Mouse (Mus musculus) layer of hippocampus, adult 11-12 months (tissue): ENCODE measurements around the gene Phf13.

Experiments
- DNase-seq: peaks from one replicate; pipeline ENCODE4 v3.0.0; 2022; ENCODE audit warnings: low spot score

Phf13 gene

GRCm38 (mm10) chr4:151992091-151992490, 4.0 kb downstream of the Phf13 start:
- DNase-seq, result no peak

GRCm38 (mm10) chr4:151989110-151989488, 7.0 kb downstream of the Phf13 start:
- DNase-seq, result no peak

GRCm38 (mm10) chr4:151988342-151989109, 7.5 kb downstream of the Phf13 start, which contains the start of gene Thap3:
TSS of gene Thap3 (minus strand) at chr4:151988997.
- DNase-seq, result peak; percentile 78

GRCm38 (mm10) chr4:151988014-151988341, 8.1 kb downstream of the Phf13 start:
- DNase-seq, result no peak

- DNase-seq, result no peak
Observed at GRCm38 (mm10) chr4:151986650-151987049, 9.4 kb downstream of the Phf13 start.

- no peak for DNase-seq
Observed at GRCm38 (mm10) chr4:151985886-151986285, 10.2 kb downstream of the Phf13 start.

GRCm38 (mm10) chr4:151983560-151983959, 12.5 kb downstream of the Phf13 start:
- DNase-seq, result no peak

GRCm38 (mm10) chr4:151983043-151983442, 13.0 kb downstream of the Phf13 start:
- no peak for DNase-seq

- DNase-seq, result peak; percentile 86
Observed at GRCm38 (mm10) chr4:151981363-151981762, 14.7 kb downstream of the Phf13 start.

GRCm38 (mm10) chr4:151980699-151981098, 15.4 kb downstream of the Phf13 start:
- no peak for DNase-seq

GRCm38 (mm10) chr4:151977748-151978147, 18.3 kb downstream of the Phf13 start:
- peak; percentile 92 for DNase-seq

GRCm38 (mm10) chr4:151975441-151975840, 20.6 kb downstream of the Phf13 start:
- DNase-seq, result no peak

GRCm38 (mm10) chr4:151972221-151972967, 23.7 kb downstream of the Phf13 start:
- DNase-seq, result no peak

- no peak for DNase-seq
Observed at GRCm38 (mm10) chr4:151968204-151968921, 27.7 kb downstream of the Phf13 start.

- DNase-seq, result no peak
Observed at GRCm38 (mm10) chr4:151962817-151963216, 33.2 kb downstream of the Phf13 start.

GRCm38 (mm10) chr4:151960513-151960854, 35.6 kb downstream of the Phf13 start:
- DNase-seq, result no peak

GRCm38 (mm10) chr4:151959849-151960512, 36.1 kb downstream of the Phf13 start:
- DNase-seq, result no peak

GRCm38 (mm10) chr4:151957584-151958315, 38.3 kb downstream of the Phf13 start:
- DNase-seq, result no peak

GRCm38 (mm10) chr4:151955791-151956190, 40.3 kb downstream of the Phf13 start:
- no peak for DNase-seq

GRCm38 (mm10) chr4:151953209-151953608, 42.8 kb downstream of the Phf13 start:
- DNase-seq, result no peak
